Mouse (Mus musculus) cerebellum, adult 2 months (tissue): ENCODE measurements around the gene Dnajb13. TPM values are rescaled to one million over a fixed set of nuclear protein-coding genes. Genes with fewer than 3 reads are reported as not detected.

ENCODE experiments used
- DNase-seq, 2 experiments: peaks; one replicate each; pipeline ENCODE4 v3.0.0; 2021
- H3K27ac ChIP-seq: fragments of 200-500 bp; 2 replicates; pipeline ENCODE4 v1.5.1; 2012; ENCODE audit warnings: low read length, control low read depth, inconsistent platforms; ENCODE audit not compliant: insufficient read depth
- H3K27me3 ChIP-seq: fragments of 200-500 bp; 2 replicates; pipeline ENCODE4 v1.6.1; 2012; ENCODE audit warnings: inconsistent platforms, mild to moderate bottlenecking, low read length, moderate library complexity; ENCODE audit not compliant: control insufficient read depth, insufficient read depth
- H3K4me1 ChIP-seq: fragments of 200-500 bp; 2 replicates; pipeline ENCODE4 v1.6.1; 2011; ENCODE audit warnings: low read length; ENCODE audit not compliant: control insufficient read depth, insufficient read depth
- H3K4me3 ChIP-seq: fragments of 200-500 bp; replicated peaks from 2 replicates; pipeline ENCODE3; 2011; ENCODE audit warnings: mild to moderate bottlenecking, low read depth, low read length, control low read depth; ENCODE audit not compliant: insufficient read depth
- CTCF ChIP-seq: fragments of 200-500 bp; IDR thresholded peaks from 2 replicates; pipeline ENCODE4 v1.5.1; 2011; ENCODE audit warnings: low read depth, mild to moderate bottlenecking, control low read depth, low read length, moderate library complexity, borderline replicate concordance; ENCODE audit not compliant: insufficient read depth
- POLR2A ChIP-seq: fragments of 200-500 bp; IDR thresholded peaks from 2 replicates; pipeline ENCODE4 v1.6.1; 2011; ENCODE audit warnings: low read length, control low read depth, borderline replicate concordance; ENCODE audit not compliant: insufficient read depth
- whole genome bisulfite sequencing: fragments of 180-500 bp; shearing (Covaris S2); methylation state at CpG from one replicate; pipeline ENCODE4 v1.1.7; 2018; 5-methylcytosine and 5-hydroxymethylcytosine counted together
- polyA plus RNA-seq: library from polyadenylated mRNA; depleted of rRNA; stranded (reverse); fragments of >200 nt; gene quantifications from 2 replicates; pipeline ENCODE4 v1.2.3, GENCODE M21; 2012

Dnajb13 gene
- polyA plus RNA-seq, 1 experiment = 1.2 TPM

GRCm38 (mm10) chr7:100479100-100479822, 35.5 kb downstream of the Dnajb13 start:
- H3K4me1 ChIP-seq = peaks cover 11% of the 10 kb centered on the region
- no peak for TF ChIP-seq CTCF
- no peak for TF ChIP-seq POLR2A
- H3K27me3 ChIP-seq = no peaks in the 10 kb centered on the region
- DNase-seq = no peak
- no peak overlapping the region for H3K27ac ChIP-seq
- 25% methylated on average over 20 of the region's 20 CpGs for WGBS
- no peak overlapping the region for H3K4me3 ChIP-seq

- no peak for TF ChIP-seq CTCF
- 26% methylated on average over 1 of the region's 1 CpGs for WGBS
- H3K4me3 ChIP-seq = no peak overlapping the region
- H3K27me3 ChIP-seq = no peaks in the 10 kb centered on the region
- no peak for DNase-seq
- no peak overlapping the region for H3K27ac ChIP-seq
- peaks cover 11% of the 10 kb centered on the region for H3K4me1 ChIP-seq
These were observed 40.1 kb downstream of the Dnajb13 start for GRCm38 (mm10) chr7:100474680-100475079.

- Histone ChIP-seq H3K4me3 (no peak overlapping the region), H3K4me1 (peaks cover 5% of the 10 kb centered on the region), H3K27ac (no peak overlapping the region), H3K27me3 (no peaks in the 10 kb centered on the region)
- DNase-seq = no peak
- WGBS = 91% methylated on average over 9 of the region's 9 CpGs
- no peak for TF ChIP-seq POLR2A
- no peak for TF ChIP-seq CTCF
These were observed 40.8 kb downstream of the Dnajb13 start for GRCm38 (mm10) chr7:100473846-100474454.

GRCm38 (mm10) chr7:100472777-100473176, 42.0 kb downstream of the Dnajb13 start, which contains the start of gene Ucp3:
Gene Ucp3, plus strand, starts transcription at chr7:100472990.
- Histone ChIP-seq H3K27me3 (no peaks in the 10 kb centered on the region), H3K4me3 (no peak within 1 kb of the TSS), H3K27ac (no peak within 1 kb of the TSS), H3K4me1 (peaks cover 4% of the 10 kb centered on the region; the same call in 1 of the 2 replicates)
- TF ChIP-seq POLR2A = no peak
- TF ChIP-seq CTCF = no peak
- 86% methylated on average over 6 of the region's 6 CpGs for WGBS
- DNase-seq = no peak

GRCm38 (mm10) chr7:100471407-100471797, 43.4 kb downstream of the Dnajb13 start:
- no peak for TF ChIP-seq POLR2A
- no peak for TF ChIP-seq CTCF
- Histone ChIP-seq H3K4me3 (no peak overlapping the region), H3K27me3 (no peaks in the 10 kb centered on the region), H3K4me1 (peaks cover 4% of the 10 kb centered on the region; the same call in 1 of the 2 replicates), H3K27ac (no peak overlapping the region)
- WGBS = 90% methylated on average over 1 of the region's 1 CpGs
- no peak for DNase-seq

- no peaks in the 10 kb centered on the region for H3K27me3 ChIP-seq
- H3K4me1 ChIP-seq = peaks cover 4% of the 10 kb centered on the region; the same call in 1 of the 2 replicates
- no peak overlapping the region for H3K4me3 ChIP-seq
- WGBS = 92% methylated on average over 11 of the region's 11 CpGs
- no peak overlapping the region for H3K27ac ChIP-seq
- TF ChIP-seq CTCF = no peak
- no peak for TF ChIP-seq POLR2A
- DNase-seq = no peak
These were observed 43.9 kb downstream of the Dnajb13 start for GRCm38 (mm10) chr7:100470796-100471406.

- WGBS = 100% methylated on average over 1 of the region's 1 CpGs
- no peak for TF ChIP-seq POLR2A
- TF ChIP-seq CTCF = no peak
- DNase-seq = no peak
- Histone ChIP-seq H3K27me3 (no peaks in the 10 kb centered on the region), H3K4me1 (peaks cover 3% of the 10 kb centered on the region), H3K4me3 (no peak overlapping the region), H3K27ac (no peak overlapping the region)
These were observed 45.3 kb downstream of the Dnajb13 start for GRCm38 (mm10) chr7:100469502-100469901.
